Mouse (Mus musculus): ENCODE measurements around the gene Pip4k2c. TPM values are rescaled to one million over a fixed set of nuclear protein-coding genes. Genes with fewer than 3 reads are reported as not detected.

The Pip4k2c gene
- 24.4 and 27.2 TPM in 2 replicates for polyA plus RNA-seq (2015; fragmentation: Nextera tagmentation; extraction: Ambion mirVana)

GRCm38 (mm10) chr10:127211414-127211854 is at the start of gene Pip4k2c:
Gene Pip4k2c (minus strand): TSS chr10:127211585.
- peak; percentile 98 for ATAC-seq (ENCODE audit: borderline replicate concordance, extremely low read depth, low FRiP score, low TSS enrichment)
- peak within 1 kb of the TSS; percentile 87 for H3K4me2 ChIP-seq
- peaks cover 6% of the 10 kb centered on the region for H3K4me1 ChIP-seq
- H3K9me3 ChIP-seq, result no peaks in the 10 kb centered on the region
- WGBS, result under 1% methylated on average over 46 of the region's 47 CpGs
- H3K4me3 ChIP-seq, result peak within 1 kb of the TSS; percentile 84
- no peaks in the 10 kb centered on the region for H3K27me3 ChIP-seq
- peaks cover 18% of the 10 kb centered on the region; the same call in 1 of the 2 replicates for H3K36me3 ChIP-seq
- peak within 1 kb of the TSS; percentile 74 for H3K9ac ChIP-seq
- H3K27ac ChIP-seq, result peak within 1 kb of the TSS; percentile 52

- peaks cover 8% of the 10 kb centered on the region for H3K4me1 ChIP-seq
- no peaks in the 10 kb centered on the region for H3K36me3 ChIP-seq
- no peak for ATAC-seq (ENCODE audit: borderline replicate concordance, extremely low read depth, low FRiP score, low TSS enrichment)
- H3K4me3 ChIP-seq, result no peak overlapping the region
- no peak overlapping the region for H3K9ac ChIP-seq
- H3K4me2 ChIP-seq, result no peak overlapping the region
- H3K27ac ChIP-seq, result no peak overlapping the region
- 67% methylated on average over 8 of the region's 8 CpGs for WGBS
- no peaks in the 10 kb centered on the region for H3K9me3 ChIP-seq
- peaks cover 28% of the 10 kb centered on the region for H3K27me3 ChIP-seq
These were observed 47.1 kb upstream of the Pip4k2c start for GRCm38 (mm10) chr10:127258489-127258888.

GRCm38 (mm10) chr10:127257790-127258189 is 46.4 kb upstream of the Pip4k2c start:
- ATAC-seq (ENCODE audit: borderline replicate concordance, extremely low read depth, low FRiP score, low TSS enrichment), result no peak
- Histone ChIP-seq H3K36me3 (no peaks in the 10 kb centered on the region), H3K27me3 (peaks cover 21% of the 10 kb centered on the region), H3K4me1 (peaks cover 6% of the 10 kb centered on the region), H3K27ac (no peak overlapping the region), H3K4me2 (no peak overlapping the region), H3K4me3 (no peak overlapping the region), H3K9me3 (no peaks in the 10 kb centered on the region), H3K9ac (no peak overlapping the region)
- WGBS, result 69% methylated on average over 6 of the region's 6 CpGs

GRCm38 (mm10) chr10:127255625-127256345 is 44.4 kb upstream of the Pip4k2c start:
- H3K27me3 ChIP-seq, result 0 out of 2 replicates have a peak, but pooled peaks cover under 1% of the 10 kb centered on the region
- no peak overlapping the region for H3K27ac ChIP-seq
- no peak overlapping the region for H3K4me2 ChIP-seq
- 21% methylated on average over 14 of the region's 14 CpGs for WGBS
- H3K4me3 ChIP-seq, result no peak overlapping the region
- H3K4me1 ChIP-seq, result no peaks in the 10 kb centered on the region
- no peak overlapping the region for H3K9ac ChIP-seq
- no peaks in the 10 kb centered on the region for H3K36me3 ChIP-seq
- peak; percentile 69 for ATAC-seq (ENCODE audit: borderline replicate concordance, extremely low read depth, low FRiP score, low TSS enrichment)
- H3K9me3 ChIP-seq, result no peaks in the 10 kb centered on the region

GRCm38 (mm10) chr10:127250810-127251209 is 39.4 kb upstream of the Pip4k2c start:
- Histone ChIP-seq H3K9ac (no peak overlapping the region), H3K9me3 (no peaks in the 10 kb centered on the region), H3K4me1 (no peaks in the 10 kb centered on the region), H3K4me3 (no peak overlapping the region), H3K27ac (no peak overlapping the region), H3K36me3 (no peaks in the 10 kb centered on the region), H3K4me2 (no peak overlapping the region), H3K27me3 (no peaks in the 10 kb centered on the region)
- 82% methylated on average over 5 of the region's 5 CpGs for WGBS
- ATAC-seq (ENCODE audit: borderline replicate concordance, extremely low read depth, low FRiP score, low TSS enrichment), result no peak

GRCm38 (mm10) chr10:127238241-127238824 is 26.9 kb upstream of the Pip4k2c start:
- 66% methylated on average over 18 of the region's 18 CpGs for WGBS
- no peaks in the 10 kb centered on the region for H3K9me3 ChIP-seq
- H3K36me3 ChIP-seq, result no peaks in the 10 kb centered on the region
- no peak overlapping the region for H3K27ac ChIP-seq
- H3K4me2 ChIP-seq, result no peak overlapping the region
- no peak overlapping the region for H3K9ac ChIP-seq
- H3K4me3 ChIP-seq, result no peak overlapping the region
- H3K4me1 ChIP-seq, result no peaks in the 10 kb centered on the region
- peaks cover 14% of the 10 kb centered on the region; the same call in 1 of the 2 replicates for H3K27me3 ChIP-seq
- ATAC-seq (ENCODE audit: borderline replicate concordance, extremely low read depth, low FRiP score, low TSS enrichment), result no peak

GRCm38 (mm10) chr10:127236541-127236940 is 25.2 kb upstream of the Pip4k2c start:
- Histone ChIP-seq H3K36me3 (no peaks in the 10 kb centered on the region), H3K4me2 (no peak overlapping the region), H3K9ac (no peak overlapping the region), H3K4me1 (no peaks in the 10 kb centered on the region), H3K27me3 (peaks cover 14% of the 10 kb centered on the region; the same call in 1 of the 2 replicates), H3K27ac (no peak overlapping the region), H3K4me3 (no peak overlapping the region), H3K9me3 (no peaks in the 10 kb centered on the region)
- 34% methylated on average over 9 of the region's 9 CpGs for WGBS
- ATAC-seq (ENCODE audit: borderline replicate concordance, extremely low read depth, low FRiP score, low TSS enrichment), result 0 out of 2 replicates have a peak, but pooled peaks have one; percentile 29

- no peaks in the 10 kb centered on the region; the same call in 1 of the 2 replicates for H3K27me3 ChIP-seq
- ATAC-seq (ENCODE audit: borderline replicate concordance, extremely low read depth, low FRiP score, low TSS enrichment), result no peak
- WGBS, result 78% methylated on average over 9 of the region's 9 CpGs
These were observed 21.8 kb upstream of the Pip4k2c start for GRCm38 (mm10) chr10:127233141-127233540.

GRCm38 (mm10) chr10:127231741-127232140 is 20.4 kb upstream of the Pip4k2c start:
- Histone ChIP-seq H3K4me1 (no peaks in the 10 kb centered on the region), H3K36me3 (no peaks in the 10 kb centered on the region), H3K4me2 (no peak overlapping the region), H3K9me3 (no peaks in the 10 kb centered on the region), H3K27ac (no peak overlapping the region), H3K9ac (no peak overlapping the region), H3K4me3 (no peak overlapping the region), H3K27me3 (no peaks in the 10 kb centered on the region; the same call in 1 of the 2 replicates)
- WGBS, result 81% methylated on average over 14 of the region's 14 CpGs
- no peak for ATAC-seq (ENCODE audit: borderline replicate concordance, extremely low read depth, low FRiP score, low TSS enrichment)

More at GRCm38 (mm10) chr10:127233141-127233540, 21.8 kb upstream of the Pip4k2c start:
- no peak overlapping the region for H3K27ac ChIP-seq
- no peak overlapping the region for H3K9ac ChIP-seq
- no peaks in the 10 kb centered on the region for H3K36me3 ChIP-seq
- H3K4me3 ChIP-seq, result no peak overlapping the region
- no peaks in the 10 kb centered on the region for H3K4me1 ChIP-seq
- no peaks in the 10 kb centered on the region for H3K9me3 ChIP-seq
- H3K4me2 ChIP-seq, result no peak overlapping the region

- H3K27me3 ChIP-seq, result peaks cover 5% of the 10 kb centered on the region
- H3K4me2 ChIP-seq, result no peak overlapping the region
- H3K4me3 ChIP-seq, result no peak overlapping the region
- WGBS, result 75% methylated on average over 12 of the region's 12 CpGs
- no peak overlapping the region for H3K27ac ChIP-seq
- no peak overlapping the region for H3K9ac ChIP-seq
- no peaks in the 10 kb centered on the region for H3K4me1 ChIP-seq
- no peak for ATAC-seq (ENCODE audit: borderline replicate concordance, extremely low read depth, low FRiP score, low TSS enrichment)
- no peaks in the 10 kb centered on the region for H3K36me3 ChIP-seq
- no peaks in the 10 kb centered on the region for H3K9me3 ChIP-seq
These were observed 19.3 kb upstream of the Pip4k2c start for GRCm38 (mm10) chr10:127230693-127231092.

GRCm38 (mm10) chr10:127228897-127229296 is 17.5 kb upstream of the Pip4k2c start:
- H3K9me3 ChIP-seq, result no peaks in the 10 kb centered on the region
- H3K36me3 ChIP-seq, result no peaks in the 10 kb centered on the region
- H3K27ac ChIP-seq, result no peak overlapping the region
- 19% methylated on average over 4 of the region's 4 CpGs for WGBS
- no peak overlapping the region for H3K9ac ChIP-seq
- no peak overlapping the region for H3K4me2 ChIP-seq
- ATAC-seq (ENCODE audit: borderline replicate concordance, extremely low read depth, low FRiP score, low TSS enrichment), result peak; percentile 50; the same call in 1 of the 2 replicates
- H3K4me3 ChIP-seq, result no peak overlapping the region
- H3K4me1 ChIP-seq, result no peaks in the 10 kb centered on the region
- peaks cover 12% of the 10 kb centered on the region for H3K27me3 ChIP-seq

GRCm38 (mm10) chr10:127227163-127227562 is 15.8 kb upstream of the Pip4k2c start:
- Histone ChIP-seq H3K36me3 (no peaks in the 10 kb centered on the region), H3K9me3 (no peaks in the 10 kb centered on the region), H3K4me3 (no peak overlapping the region), H3K27ac (no peak overlapping the region), H3K4me1 (no peaks in the 10 kb centered on the region), H3K27me3 (peaks cover 12% of the 10 kb centered on the region), H3K9ac (no peak overlapping the region), H3K4me2 (no peak overlapping the region)
- no peak for ATAC-seq (ENCODE audit: borderline replicate concordance, extremely low read depth, low FRiP score, low TSS enrichment)
- WGBS, result 66% methylated on average over 8 of the region's 8 CpGs
